Mouse (Mus musculus): ENCODE measurements around the gene Gli2. TPM values are rescaled to one million over a fixed set of nuclear protein-coding genes. Genes with fewer than 3 reads are reported as not detected.

The Gli2 gene
- polyA plus RNA-seq, 1 experiment from 2014 or later = 0.22 TPM

GRCm38 (mm10) chr1:119025647-119026358 is 27.6 kb downstream of the Gli2 start:
- Histone ChIP-seq H3K9me3 (replicated peaks) (no peaks in the 10 kb centered on the region), H3K4me2 (no peak overlapping the region), H3K4me1 (replicated peaks) (no peaks in the 10 kb centered on the region), H3K27ac (no peak overlapping the region), H3K36me3 (no peaks in the 10 kb centered on the region), H3K27me3 (no peaks in the 10 kb centered on the region), H3K4me3 (replicated peaks) (no peak overlapping the region), H3K9ac (no peak overlapping the region)
- 61% methylated on average over 8 of the region's 8 CpGs for WGBS (ENCODE audit: insufficient replicate concordance)
- ATAC-seq (ENCODE audit: low read depth) (no peak; the same call in 1 of the 2 replicates), DNase-seq (no peak)

DNA sequence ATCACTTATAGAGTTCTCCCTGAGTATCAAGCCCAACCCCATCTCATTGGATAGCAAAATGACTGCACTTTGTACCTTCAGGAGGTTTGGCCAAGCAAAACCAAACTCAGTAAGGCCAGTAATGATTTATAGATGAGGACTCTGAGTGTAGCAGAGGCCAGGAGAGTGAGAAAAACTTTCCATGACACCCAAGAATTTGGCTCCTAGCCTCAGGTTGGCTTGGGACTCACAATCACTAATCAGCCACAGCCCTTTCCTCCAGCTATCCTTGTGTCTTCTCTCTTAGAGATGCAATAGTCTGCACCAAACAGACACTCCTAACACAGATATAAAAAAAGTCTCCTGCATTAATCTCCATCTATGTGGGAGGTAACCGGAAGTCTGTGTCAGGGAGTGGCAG is 31.1 kb downstream of the Gli2 start:
- no peaks in the 10 kb centered on the region for H3K36me3 ChIP-seq
- DNase-seq = no peak
- H3K27me3 ChIP-seq = no peaks in the 10 kb centered on the region
- 81% methylated on average over 1 of the region's 1 CpGs for WGBS (ENCODE audit: insufficient replicate concordance)
- H3K9me3 ChIP-seq (replicated peaks) = no peaks in the 10 kb centered on the region
- no peak for ATAC-seq (ENCODE audit: low read depth)
- H3K9ac ChIP-seq = no peak overlapping the region
- no peak overlapping the region for H3K4me3 ChIP-seq (replicated peaks)
- H3K4me1 ChIP-seq (replicated peaks) = no peaks in the 10 kb centered on the region
- H3K4me2 ChIP-seq = no peak overlapping the region
- H3K27ac ChIP-seq = no peak overlapping the region

DNA sequence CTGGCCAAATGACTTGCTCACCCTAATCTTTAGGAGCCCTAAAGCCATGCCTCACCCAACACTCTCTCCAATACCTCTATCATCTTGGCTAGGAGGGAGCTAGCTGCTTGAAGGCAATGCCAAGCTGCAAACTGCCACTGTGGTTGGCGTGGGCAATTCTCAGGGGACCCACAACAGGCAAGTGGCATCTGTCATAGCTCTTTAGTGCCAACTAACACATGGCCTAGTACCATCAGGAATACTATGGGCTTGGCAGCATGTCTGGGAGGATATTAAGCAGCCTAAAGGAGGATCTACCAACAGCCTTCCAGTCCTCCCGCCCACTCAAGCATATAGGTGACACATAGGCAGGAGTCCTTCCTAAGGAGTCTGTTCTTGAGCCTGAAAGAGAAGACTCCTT is 33.3 kb downstream of the Gli2 start:
- ATAC-seq (ENCODE audit: low read depth) = no peak
- no peaks in the 10 kb centered on the region for H3K9me3 ChIP-seq (replicated peaks)
- no peak for DNase-seq

DNA sequence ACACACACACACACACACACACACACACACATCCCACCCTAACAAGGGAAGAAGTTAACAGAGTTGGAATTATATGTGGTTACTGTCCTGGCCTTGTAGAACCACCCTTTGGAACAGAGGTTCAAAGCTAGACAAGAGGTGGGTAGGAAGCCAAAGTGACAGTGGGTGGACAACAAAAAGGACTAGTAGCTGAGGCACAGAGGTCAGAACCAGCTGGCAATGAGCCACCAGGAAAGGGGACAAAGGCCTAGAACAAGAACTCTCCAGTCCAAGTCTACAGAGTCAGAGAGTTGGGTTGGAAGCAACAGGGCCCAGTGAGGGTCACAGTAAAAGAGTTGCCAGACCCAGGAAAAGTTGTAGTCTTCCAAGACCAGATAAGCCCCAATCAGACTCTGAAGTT is 34.4 kb downstream of the Gli2 start:
- no peak for DNase-seq
- Histone ChIP-seq H3K9ac (no peak overlapping the region), H3K4me3 (replicated peaks) (no peak overlapping the region), H3K36me3 (no peaks in the 10 kb centered on the region), H3K4me1 (replicated peaks) (no peaks in the 10 kb centered on the region), H3K4me2 (no peak overlapping the region), H3K27ac (no peak overlapping the region), H3K27me3 (no peaks in the 10 kb centered on the region), H3K9me3 (replicated peaks) (no peaks in the 10 kb centered on the region)
- ATAC-seq (ENCODE audit: low read depth) = no peak

More for the DNA sequence above, 33.3 kb downstream of the Gli2 start:
- H3K4me1 ChIP-seq (replicated peaks) = no peaks in the 10 kb centered on the region
- no peaks in the 10 kb centered on the region for H3K36me3 ChIP-seq
- H3K4me3 ChIP-seq (replicated peaks) = no peak overlapping the region
- H3K27me3 ChIP-seq = no peaks in the 10 kb centered on the region
- WGBS (ENCODE audit: insufficient replicate concordance) = 48% methylated on average over 2 of the region's 2 CpGs
- no peak overlapping the region for H3K27ac ChIP-seq
- H3K4me2 ChIP-seq = no peak overlapping the region
- H3K9ac ChIP-seq = no peak overlapping the region

DNA sequence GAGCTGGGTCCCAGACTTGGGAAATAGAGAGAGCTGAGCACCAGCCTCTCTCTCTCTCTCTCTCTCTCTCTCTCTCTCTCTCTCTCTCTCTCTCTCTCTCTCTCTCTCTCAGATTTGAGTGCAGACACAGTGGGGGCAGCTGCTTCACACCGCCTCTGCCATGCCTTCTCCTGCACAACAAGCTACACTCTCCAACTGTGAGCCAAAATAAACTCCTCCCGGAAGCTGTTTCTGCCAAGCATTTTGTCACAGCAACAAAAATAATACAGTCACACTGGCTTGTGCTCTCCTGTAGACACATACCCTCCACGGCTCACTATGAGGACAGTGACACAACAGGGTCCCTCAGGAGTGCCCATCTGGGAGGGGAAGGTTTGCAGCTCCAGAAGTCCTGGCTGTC is 36.6 kb downstream of the Gli2 start:
- ATAC-seq (ENCODE audit: low read depth) (no peak), DNase-seq (no peak)
- no peak overlapping the region for H3K4me3 ChIP-seq (replicated peaks)
- H3K36me3 ChIP-seq = no peaks in the 10 kb centered on the region
- no peaks in the 10 kb centered on the region for H3K9me3 ChIP-seq (replicated peaks)
- no peaks in the 10 kb centered on the region for H3K4me1 ChIP-seq (replicated peaks)
- no peak overlapping the region for H3K27ac ChIP-seq
- 54% methylated on average over 3 of the region's 3 CpGs for WGBS (ENCODE audit: insufficient replicate concordance)
- H3K9ac ChIP-seq = no peak overlapping the region
- H3K27me3 ChIP-seq = no peaks in the 10 kb centered on the region
- no peak overlapping the region for H3K4me2 ChIP-seq

GRCm38 (mm10) chr1:119015108-119015507 is 38.3 kb downstream of the Gli2 start:
- Histone ChIP-seq H3K4me2 (no peak overlapping the region), H3K4me3 (replicated peaks) (no peak overlapping the region), H3K9ac (no peak overlapping the region), H3K36me3 (no peaks in the 10 kb centered on the region), H3K9me3 (replicated peaks) (no peaks in the 10 kb centered on the region), H3K27me3 (no peaks in the 10 kb centered on the region), H3K27ac (no peak overlapping the region), H3K4me1 (replicated peaks) (no peaks in the 10 kb centered on the region)
- ATAC-seq (ENCODE audit: low read depth) (no peak), DNase-seq (no peak)
- 62% methylated on average over 6 of the region's 6 CpGs for WGBS (ENCODE audit: insufficient replicate concordance)

GRCm38 (mm10) chr1:119008949-119009348 is 44.5 kb downstream of the Gli2 start:
- Histone ChIP-seq H3K9me3 (replicated peaks) (no peaks in the 10 kb centered on the region), H3K4me2 (no peak overlapping the region), H3K4me1 (replicated peaks) (no peaks in the 10 kb centered on the region), H3K4me3 (replicated peaks) (no peak overlapping the region), H3K9ac (no peak overlapping the region), H3K36me3 (no peaks in the 10 kb centered on the region), H3K27ac (no peak overlapping the region), H3K27me3 (no peaks in the 10 kb centered on the region)
- no peak for ATAC-seq (ENCODE audit: low read depth)
- DNase-seq = no peak

- H3K27ac ChIP-seq = no peak overlapping the region
Observed at GRCm38 (mm10) chr1:119003852-119004398, 49.5 kb downstream of the Gli2 start.

DNA sequence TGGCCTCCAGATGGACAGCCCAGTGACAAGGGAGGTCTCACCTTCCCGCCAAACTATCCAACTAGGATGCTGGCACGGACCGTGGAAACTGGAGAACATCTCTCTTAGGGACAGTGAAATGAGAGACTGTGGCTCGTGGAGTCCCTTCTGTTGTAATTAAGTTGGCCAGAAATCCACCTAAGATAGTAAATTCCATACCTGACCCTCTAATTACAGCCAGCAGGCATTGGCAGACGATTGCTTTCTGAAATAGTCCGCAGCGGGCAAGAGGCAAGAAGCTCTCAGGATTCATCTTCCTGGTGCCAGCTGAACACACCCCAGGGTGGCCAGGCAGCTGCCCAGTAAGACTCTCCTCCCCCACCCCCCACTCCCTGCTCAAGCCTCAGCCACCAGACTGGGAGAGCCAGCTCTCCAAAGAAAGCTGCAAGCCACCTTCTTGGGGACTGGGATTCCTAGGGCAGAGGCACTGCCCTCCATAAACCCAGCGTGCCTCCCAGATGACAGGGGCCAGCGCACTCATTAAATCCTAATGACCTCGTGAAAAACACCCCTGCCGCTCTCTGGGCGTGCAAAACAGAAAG is 51.9 kb downstream of the Gli2 start:
- no peaks in the 10 kb centered on the region for H3K36me3 ChIP-seq
- no peak overlapping the region for H3K27ac ChIP-seq
- no peak for ATAC-seq (ENCODE audit: low read depth)
- 53% methylated on average over 12 of the region's 12 CpGs for WGBS (ENCODE audit: insufficient replicate concordance)
- no peak overlapping the region for H3K4me3 ChIP-seq (replicated peaks)
- no peak overlapping the region for H3K9ac ChIP-seq
- no peaks in the 10 kb centered on the region for H3K9me3 ChIP-seq (replicated peaks)
- no peak overlapping the region for H3K4me2 ChIP-seq
- H3K4me1 ChIP-seq (replicated peaks) = no peaks in the 10 kb centered on the region
- no peak for DNase-seq
- H3K27me3 ChIP-seq = no peaks in the 10 kb centered on the region

More at GRCm38 (mm10) chr1:119003852-119004398, 49.5 kb downstream of the Gli2 start:
- Histone ChIP-seq H3K27me3 (no peaks in the 10 kb centered on the region), H3K4me1 (replicated peaks) (no peaks in the 10 kb centered on the region), H3K36me3 (no peaks in the 10 kb centered on the region), H3K9me3 (replicated peaks) (no peaks in the 10 kb centered on the region), H3K4me3 (replicated peaks) (no peak overlapping the region), H3K4me2 (no peak overlapping the region), H3K9ac (no peak overlapping the region)
- 0% methylated on average over 1 of the region's 1 CpGs for WGBS (ENCODE audit: insufficient replicate concordance)
- no peak for DNase-seq
- ATAC-seq (ENCODE audit: low read depth) = no peak

- no peaks in the 10 kb centered on the region for H3K4me1 ChIP-seq (replicated peaks)
- ATAC-seq (ENCODE audit: low read depth) (no peak), DNase-seq (no peak)
- no peak overlapping the region for H3K27ac ChIP-seq
- no peaks in the 10 kb centered on the region for H3K27me3 ChIP-seq
- 70% methylated on average over 8 of the region's 8 CpGs for WGBS (ENCODE audit: insufficient replicate concordance)
- no peak overlapping the region for H3K9ac ChIP-seq
- H3K4me3 ChIP-seq (replicated peaks) = no peak overlapping the region
- H3K9me3 ChIP-seq (replicated peaks) = no peaks in the 10 kb centered on the region
- no peaks in the 10 kb centered on the region for H3K36me3 ChIP-seq
- no peak overlapping the region for H3K4me2 ChIP-seq
Observed at GRCm38 (mm10) chr1:118994482-118995105, 58.8 kb downstream of the Gli2 start.

DNA sequence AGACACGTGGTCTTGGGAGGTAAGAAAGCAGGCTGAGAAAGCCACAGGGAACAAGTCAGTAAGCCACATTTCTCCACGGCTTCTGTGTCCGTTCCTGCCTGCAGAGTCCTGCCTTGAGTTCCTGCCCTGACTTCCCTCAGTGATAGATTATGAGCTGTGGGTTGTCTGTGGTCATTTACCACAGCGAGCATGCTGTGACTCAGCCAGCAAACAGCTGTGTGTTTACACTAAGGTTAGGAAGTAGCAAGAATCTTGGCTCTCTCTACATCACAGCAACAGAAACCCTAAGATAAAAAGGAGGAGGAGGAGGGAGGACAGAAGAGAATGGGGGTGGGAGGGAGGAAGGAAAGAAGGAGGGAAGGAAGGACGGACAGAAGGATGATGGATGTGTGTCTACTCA is 59.6 kb downstream of the Gli2 start:
- no peak for DNase-seq
- no peaks in the 10 kb centered on the region for H3K36me3 ChIP-seq
- H3K27me3 ChIP-seq = no peaks in the 10 kb centered on the region
- WGBS (ENCODE audit: insufficient replicate concordance) = 26% methylated on average over 5 of the region's 5 CpGs
- no peak overlapping the region for H3K4me3 ChIP-seq (replicated peaks)
- H3K9me3 ChIP-seq (replicated peaks) = no peaks in the 10 kb centered on the region
- H3K9ac ChIP-seq = no peak overlapping the region
- no peaks in the 10 kb centered on the region for H3K4me1 ChIP-seq (replicated peaks)
- no peak overlapping the region for H3K27ac ChIP-seq
- ATAC-seq (ENCODE audit: low read depth) = no peak
- H3K4me2 ChIP-seq = no peak overlapping the region

DNA sequence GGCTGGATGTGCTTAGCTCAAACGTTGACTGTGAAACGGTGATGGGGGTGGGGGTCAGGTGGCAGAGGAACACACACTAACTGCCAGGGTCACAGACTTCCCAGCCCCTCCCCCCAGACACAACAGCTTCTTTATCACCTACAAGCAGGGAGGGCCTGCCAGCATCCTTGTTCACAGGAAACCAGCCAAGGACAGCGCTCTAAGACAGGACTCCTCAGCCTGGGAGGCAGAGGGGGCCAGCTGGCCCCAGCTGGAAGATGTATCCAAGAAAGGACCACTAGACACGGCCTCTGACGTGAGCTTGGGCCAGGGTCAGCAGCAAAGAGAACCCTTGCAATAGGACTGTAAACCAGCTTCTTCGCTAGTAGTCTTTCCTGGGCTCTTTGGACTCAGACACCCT is 65.1 kb downstream of the Gli2 start:
- no peaks in the 10 kb centered on the region for H3K36me3 ChIP-seq
- no peak overlapping the region for H3K27ac ChIP-seq
- DNase-seq (no peak), ATAC-seq (ENCODE audit: low read depth) (no peak)
- no peak overlapping the region for H3K4me3 ChIP-seq (replicated peaks)
- 43% methylated on average over 6 of the region's 6 CpGs for WGBS (ENCODE audit: insufficient replicate concordance)
- no peaks in the 10 kb centered on the region for H3K9me3 ChIP-seq (replicated peaks)
- no peak overlapping the region for H3K9ac ChIP-seq
- no peak overlapping the region for H3K4me2 ChIP-seq
- H3K4me1 ChIP-seq (replicated peaks) = peaks cover 3% of the 10 kb centered on the region
- H3K27me3 ChIP-seq = no peaks in the 10 kb centered on the region
